Mouse (Mus musculus) megakaryocyte, adult 5-6 weeks (primary cell): ENCODE measurements around the gene Magea4. TPM values are rescaled to one million over a fixed set of nuclear protein-coding genes. Genes with fewer than 3 reads are reported as not detected.

Source experiments
- ATAC-seq: 2 replicates; pipeline ENCODE4 v1.8.0; 2016; ENCODE audit warnings: mild to moderate bottlenecking, inconsistent platforms; ENCODE audit not compliant: poor library complexity, severe bottlenecking
- total RNA-seq, 2 experiments: library from RNA; stranded (forward) in 1 of 2; stranded (reverse) in 1 of 2; fragments of 153-499, 151-499 nt in 1 of 2; fragments of 221-1000, 200-1000 nt in 1 of 2; gene quantifications; 2 replicates each; pipeline versions ENCODE4 v1.2.3 to v1.2.4; 2015 to 2017

The Magea4 gene
- total RNA-seq (2015), result not detected in 2 replicates
- not detected in 2 replicates for total RNA-seq (2017)

DNA sequence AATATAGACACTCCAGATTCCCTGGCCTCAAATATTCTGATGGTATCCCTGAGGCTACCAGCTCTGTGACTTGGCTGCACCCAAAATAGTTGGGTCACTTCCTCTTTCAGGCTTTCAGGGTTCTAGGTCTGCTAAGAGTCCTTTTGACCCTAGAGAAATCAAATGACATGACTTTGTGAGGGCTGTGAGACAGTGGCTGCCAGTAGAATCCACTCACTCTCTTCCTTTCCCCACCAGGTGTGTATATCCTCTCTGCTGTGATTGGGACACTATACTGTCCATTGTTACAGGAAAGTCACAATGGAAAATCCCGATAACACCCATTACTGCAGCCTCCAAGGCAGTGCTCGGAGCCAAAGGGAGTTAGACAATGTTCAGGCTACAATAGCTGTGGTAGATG, at the start of gene Magea4:
Magea4 (plus strand) TSS at position 301 of the 400 bp plus-strand sequence.
- ATAC-seq, result no peak

DNA sequence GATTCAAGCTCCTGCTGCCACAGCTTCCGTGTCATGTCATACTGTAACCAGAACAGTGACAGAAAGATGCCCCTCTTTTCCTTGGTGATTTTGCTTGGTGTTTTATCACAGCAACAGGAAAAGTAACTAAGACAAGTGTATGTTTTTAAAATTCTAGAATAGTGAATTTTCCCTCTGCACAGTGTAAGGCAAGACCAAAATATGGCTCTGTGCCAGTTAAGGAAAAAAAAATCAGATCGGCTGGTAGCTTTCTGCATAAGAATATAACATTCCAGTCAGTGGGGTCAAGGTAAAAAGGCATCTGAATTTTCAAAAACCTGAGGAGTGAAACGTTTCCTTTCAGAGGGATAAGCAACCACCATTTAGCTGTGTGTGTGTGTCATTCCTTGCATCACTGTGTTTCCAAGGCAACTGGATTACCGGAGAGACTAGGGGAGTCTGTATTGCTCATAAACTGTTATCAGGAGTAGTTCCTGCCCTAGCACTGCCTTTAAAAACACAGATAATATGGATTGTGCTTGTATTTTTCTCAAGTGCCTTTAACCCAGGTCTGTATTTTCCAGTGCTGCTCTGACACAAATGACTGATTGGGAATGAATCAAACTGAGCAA, 18.8 kb upstream of the Magea4 start:
- ATAC-seq, result no peak

DNA sequence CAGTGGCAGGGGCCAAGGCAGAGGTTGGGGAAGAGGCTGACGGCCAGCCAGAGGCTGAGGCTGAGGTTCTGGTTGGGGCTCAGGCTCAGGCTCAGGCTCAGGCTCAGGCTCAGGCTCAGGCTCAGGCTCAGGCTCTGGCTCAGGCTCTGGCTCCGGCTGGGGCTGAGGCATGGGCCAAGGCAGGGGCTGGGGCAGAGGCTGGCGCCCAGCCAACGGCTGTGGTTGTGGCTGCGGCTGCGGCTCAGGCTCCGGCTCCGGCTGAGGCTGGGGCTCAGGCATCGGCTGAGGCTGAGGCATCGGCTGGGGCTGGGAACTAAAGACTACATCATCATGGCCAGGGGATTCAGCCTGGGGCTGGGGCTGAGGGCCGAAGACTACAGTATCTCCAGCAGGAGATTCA, 48.8 kb downstream of the Magea4 start:
- ATAC-seq, result no peak

Other genes with a start within 250 kb of the Magea4 start
- gene Fate1, start 249.0 kb upstream of the Magea4 start, total RNA-seq (2015), result not detected in 2 replicates
- gene Fate1, start 249.0 kb upstream of the Magea4 start, total RNA-seq (2017), result not detected in 2 replicates
- not detected in 2 replicates for gene Cnga2, start 230.2 kb upstream of the Magea4 start, total RNA-seq (2015)
- gene Cnga2, start 230.2 kb upstream of the Magea4 start, total RNA-seq (2017), result not detected in 2 replicates
- gene Gabre, start 52.8 kb downstream of the Magea4 start, total RNA-seq (2015), result not detected in 2 replicates
- not detected in 2 replicates for gene Gabre, start 52.8 kb downstream of the Magea4 start, total RNA-seq (2017)
- gene Magea10, start 164.8 kb downstream of the Magea4 start, total RNA-seq (2015), result not detected in 2 replicates
- gene Magea10, start 164.8 kb downstream of the Magea4 start, total RNA-seq (2017), result not detected in 2 replicates